In genomic region chr19:43905985-43906384, GRCm38 (mm10) we compare ENCODE assay signal across 8 mouse cellular contexts. TPM values are rescaled to one million over a fixed set of nuclear protein-coding genes. Genes with fewer than 3 reads are reported as not detected.
DNase-seq lines count a peak whose midpoint lies in the region; ATAC-seq lines count a peak whose summit lies in the region.

No protein-coding gene starts in this region.

- intact Hi-C loops in heart, postnatal 36 days (cut with DNase I) = loop anchor here (1.0 to 2.0 kb wide), 3 partner anchors 35 to 73 kb away; partner anchors contain the start of gene Dnmbp

- peak; percentile 42 to 49 for DNase-seq in heart, postnatal 36 days
- DNase-seq in heart, adult 11 months = no peak
- DNase-seq in thymus, postnatal 14 days = peak; percentile 36
- DNase-seq in thymus, adult 18-20 months = no peak
- peak; percentile 24 for DNase-seq in fibroblast of lung, adult 2 months (ENCODE audit: low read depth)
- DNase-seq in lung, postnatal 4 days = peak; percentile 54 to 64
- no peak for DNase-seq in neural tube, embryonic 10.5 days (ENCODE audit: extremely low spot score, low spot score)

- ATAC-seq in monocyte, adult 5-6 weeks (replicated peaks; ENCODE audit: insufficient number of reproducible peaks, low FRiP score, low TSS enrichment, poor library complexity, severe bottlenecking) = no peak

RNA-seq across cellular contexts. Expression of gene Dnmbp, which starts 34.0 kb away (rescaled TPM):
- 1 to 10 TPM; 9.0 to 9.7 TPM for total RNA-seq in heart, postnatal 36 days (2021)
- total RNA-seq in monocyte, adult 5-6 weeks (2017) = 8.7 to 12.2 TPM (median 9.3 TPM) in 3 replicates

Comparison
In these comparisons a context has a peak if more than half of its experiments do, and no peak if none do; other contexts are left out.
1. DNase-seq: peak in heart, postnatal 36 days (2 of 2), thymus, postnatal 14 days (single experiment), fibroblast of lung, adult 2 months (single experiment) and lung, postnatal 4 days (2 of 2); none in heart, adult 11 months (single experiment), thymus, adult 18-20 months (0 of 2) and neural tube, embryonic 10.5 days (single experiment).